Mouse (Mus musculus) layer of hippocampus, postnatal 36 days (tissue): ENCODE measurements at regions not wholly inside any gene's neighbourhood (a gene's known extent, or its start where the extent isn't known, plus 50 kb on each side); places are given as distances from the start of the nearest gene placed in this dataset.
A peak's percentile ranks its signal among the peaks of the same experiment; 100 is the strongest.

Experiments used
- DNase-seq, 2 experiments: peaks; one replicate each; pipeline ENCODE4 v3.0.0; 2022

- peak; percentile 6 to 28 for DNase-seq
Observed at GRCm38 (mm10) chr9:112608932-112609331, 373.2 kb upstream of the Arpp21 start.

- DNase-seq: no peak
Observed at GRCm38 (mm10) chr9:112607221-112607620, 371.5 kb upstream of the Arpp21 start.

GRCm38 (mm10) chr9:112595731-112596130 lies 360.0 kb upstream of the Arpp21 start:
- DNase-seq: peak in 1 of 2 experiments; percentile 3

GRCm38 (mm10) chr9:112590241-112590640 lies 354.5 kb upstream of the Arpp21 start:
- DNase-seq: no peak

GRCm38 (mm10) chr9:112573316-112573715 lies 337.6 kb upstream of the Arpp21 start:
- DNase-seq: no peak

- no peak for DNase-seq
Observed at GRCm38 (mm10) chr9:112561348-112561747, 325.6 kb upstream of the Arpp21 start.

- no peak for DNase-seq
Observed at GRCm38 (mm10) chr9:112560226-112560625, 324.5 kb upstream of the Arpp21 start.

- no peak for DNase-seq
Observed at GRCm38 (mm10) chr9:112537924-112538323, 302.2 kb upstream of the Arpp21 start.

- DNase-seq: peak; percentile 12 to 21
Observed at GRCm38 (mm10) chr9:112525377-112525776, 289.6 kb upstream of the Arpp21 start.

- no peak for DNase-seq
Observed at GRCm38 (mm10) chr9:112523251-112523650, 287.5 kb upstream of the Arpp21 start.

GRCm38 (mm10) chr9:112510716-112511115 lies 275.0 kb upstream of the Arpp21 start:
- DNase-seq: no peak

GRCm38 (mm10) chr9:112506871-112507270 lies 271.1 kb upstream of the Arpp21 start:
- DNase-seq: no peak

- DNase-seq: no peak
Observed at GRCm38 (mm10) chr9:112498676-112499075, 262.9 kb upstream of the Arpp21 start.

- DNase-seq: no peak
Observed at GRCm38 (mm10) chr9:112495930-112496527, 260.3 kb upstream of the Arpp21 start.

- DNase-seq: peak; percentile 10 to 12
Observed at GRCm38 (mm10) chr9:112490963-112491362, 255.2 kb upstream of the Arpp21 start.

GRCm38 (mm10) chr9:112476644-112477043 lies 240.9 kb upstream of the Arpp21 start:
- no peak for DNase-seq

- DNase-seq: no peak
Observed at GRCm38 (mm10) chr9:112457594-112457993, 221.9 kb upstream of the Arpp21 start.

- peak; percentile 71 to 74 for DNase-seq
Observed at GRCm38 (mm10) chr9:112454706-112455105, 219.0 kb upstream of the Arpp21 start.

- peak; percentile 44 to 50 for DNase-seq
Observed at GRCm38 (mm10) chr9:112447515-112447914, 211.8 kb upstream of the Arpp21 start.

- DNase-seq: no peak
Observed at GRCm38 (mm10) chr9:112446981-112447380, 211.2 kb upstream of the Arpp21 start.

- no peak for DNase-seq
Observed at GRCm38 (mm10) chr9:112446027-112446352, 210.3 kb upstream of the Arpp21 start.

GRCm38 (mm10) chr9:112445230-112446026 lies 209.7 kb upstream of the Arpp21 start:
- no peak for DNase-seq

- DNase-seq: peak; percentile 27 to 43
Observed at GRCm38 (mm10) chr9:112444220-112444619, 208.5 kb upstream of the Arpp21 start.

GRCm38 (mm10) chr9:112436094-112436493 lies 200.4 kb upstream of the Arpp21 start:
- peak in 1 of 2 experiments; percentile 20 for DNase-seq
